Mouse (Mus musculus): ENCODE results near the gene Phc2. TPM values are rescaled to one million over a fixed set of nuclear protein-coding genes. Genes with fewer than 3 reads are reported as not detected.
"Not testable (repeated sequence)": the region's sequence is repeated elsewhere in the genome, so short reads cannot be mapped to it uniquely, and the experiment has no call there.

Phc2 gene
- total RNA-seq, 2 experiments from 2014 or later, result 17.6 to 22.9 TPM

DNA sequence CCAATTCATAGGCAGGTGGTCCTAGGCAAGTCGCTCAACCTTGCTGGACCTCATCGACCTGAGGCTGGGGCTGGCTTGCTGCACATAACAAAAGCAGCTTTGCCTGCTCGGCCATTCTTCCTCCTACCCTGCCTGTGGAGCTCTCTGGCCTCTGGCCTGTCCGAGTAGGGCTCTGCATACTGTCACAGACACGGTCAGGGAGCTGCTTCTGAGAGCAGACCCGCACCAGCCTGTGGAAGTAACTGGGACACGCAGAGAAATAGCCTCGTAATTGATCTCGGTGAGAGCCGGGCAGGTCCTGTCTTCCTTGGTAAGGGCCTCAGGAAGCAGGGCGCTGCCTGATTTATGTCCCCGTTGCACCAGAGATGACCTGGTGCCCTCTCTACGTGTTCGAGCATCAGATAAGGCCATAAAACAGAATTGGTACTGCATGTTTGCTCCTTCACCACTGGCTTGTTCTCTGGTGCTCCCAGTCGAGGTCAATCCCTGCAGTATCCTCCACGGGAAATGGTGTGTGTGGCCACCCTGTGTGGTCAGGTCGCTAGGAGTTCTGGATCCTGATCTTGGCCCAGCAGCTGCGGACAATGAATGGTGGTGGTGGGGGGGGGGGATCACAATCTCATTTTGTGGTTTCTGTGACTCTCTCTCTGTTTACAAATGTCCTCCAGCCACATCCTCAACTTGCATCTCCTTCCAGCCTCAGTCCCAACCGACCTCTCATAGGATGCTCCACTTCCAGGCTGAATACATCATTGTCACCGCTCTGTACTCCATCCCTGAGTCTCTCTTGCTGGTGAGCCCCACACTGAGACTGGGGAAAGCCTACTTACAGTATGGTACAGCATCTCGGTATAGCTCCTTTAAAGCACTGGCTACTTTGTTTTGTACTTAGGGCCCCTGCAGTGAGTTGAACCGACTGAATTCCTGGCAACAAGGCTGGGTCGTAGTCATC is 12.5 kb upstream of the Phc2 start:
- DNase-seq (ENCODE audit: low spot score), result no peak

DNA sequence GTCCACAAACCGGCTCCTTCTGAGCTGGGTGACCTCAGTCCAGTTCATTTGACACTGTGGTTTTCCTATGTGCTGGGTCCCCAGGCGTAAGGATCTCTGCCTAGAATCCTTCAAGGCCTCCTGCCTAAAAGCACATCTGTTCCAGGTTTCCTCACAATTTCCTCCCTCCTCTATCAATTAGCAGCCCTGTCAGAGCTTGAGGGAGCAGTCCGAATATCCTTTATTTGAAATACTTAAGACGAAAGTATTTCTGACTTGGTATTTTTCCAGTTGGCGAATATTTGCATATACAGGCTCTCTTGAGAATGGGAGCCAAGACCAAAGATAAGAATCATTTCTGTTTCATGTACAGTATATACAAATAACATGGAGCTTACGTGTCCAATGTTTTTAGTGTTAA is 8.6 kb upstream of the Phc2 start:
- DNase-seq (ENCODE audit: low spot score), result no peak

DNA sequence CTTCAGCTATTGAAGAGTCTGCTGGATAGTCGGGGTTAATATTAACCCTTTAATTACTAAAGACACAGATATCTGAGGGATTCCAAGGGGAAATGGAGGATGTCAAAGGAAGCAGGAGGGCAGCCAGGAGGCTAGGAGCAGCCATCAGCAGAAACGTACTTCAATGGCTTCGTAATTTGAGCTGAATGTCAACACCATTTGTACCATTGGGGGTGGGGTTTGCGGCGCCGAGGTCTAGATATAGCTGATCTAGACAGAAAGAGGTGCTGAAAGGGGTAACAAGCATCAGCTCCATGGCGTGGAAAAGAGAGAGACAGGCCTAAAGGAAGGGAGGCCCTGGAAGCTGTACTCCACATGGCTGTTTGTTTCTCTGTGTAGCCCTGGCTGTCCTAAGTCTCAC is 7.7 kb upstream of the Phc2 start:
- no peak for DNase-seq (ENCODE audit: low spot score)

DNA sequence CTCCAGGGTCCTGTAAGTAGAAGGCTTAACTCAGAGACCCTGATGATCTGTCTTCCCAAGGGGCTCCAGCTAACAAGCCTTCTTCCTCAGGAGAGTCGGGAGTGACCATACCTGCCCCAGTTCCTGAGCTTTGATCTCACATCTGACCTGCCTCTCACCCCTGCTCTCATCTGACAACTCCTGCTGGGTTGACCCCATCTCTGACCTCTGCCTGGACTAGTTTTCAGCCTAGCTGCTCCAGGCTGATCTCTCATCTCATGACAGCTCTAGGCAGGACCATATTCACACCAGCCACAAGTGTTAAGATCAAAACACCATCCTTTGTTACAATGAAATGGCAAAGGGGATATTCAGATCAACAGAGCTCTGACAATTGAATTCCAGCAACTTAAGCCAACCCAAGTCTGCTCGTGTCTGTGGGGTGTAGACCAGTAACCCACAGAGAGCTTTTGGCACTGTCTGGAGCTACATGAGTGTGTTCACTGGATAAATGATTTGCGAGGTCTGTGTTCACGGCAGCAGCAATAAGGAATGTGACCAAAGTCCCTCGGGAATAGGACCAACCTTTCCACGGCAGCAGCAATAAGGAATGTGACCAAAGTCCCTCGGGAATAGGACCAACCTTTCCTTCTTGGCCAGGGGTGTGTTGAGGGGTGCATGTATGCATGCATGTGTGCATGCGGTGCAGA is 5.8 kb upstream of the Phc2 start:
- DNase-seq (ENCODE audit: low spot score), result no peak

DNA sequence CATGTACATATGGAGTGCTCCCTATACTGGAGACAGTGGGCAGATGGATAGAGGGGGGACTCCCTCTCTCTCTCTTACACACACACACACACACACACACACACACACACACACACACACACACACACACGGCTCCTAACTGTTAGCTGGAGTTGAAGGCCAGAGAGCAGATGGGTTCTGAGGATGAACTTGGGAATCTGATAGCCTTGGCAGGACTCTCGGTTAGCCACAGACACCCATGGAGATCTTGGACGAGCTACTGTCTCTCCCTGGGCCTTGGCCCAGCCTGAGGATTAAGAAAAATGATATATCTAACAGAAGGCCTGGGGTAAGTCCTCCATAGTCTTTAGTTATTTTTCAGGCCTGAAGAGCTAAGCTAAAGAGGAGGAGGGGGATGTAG is 3.0 kb upstream of the Phc2 start:
- DNase-seq (ENCODE audit: low spot score), result peak; percentile 26

DNA sequence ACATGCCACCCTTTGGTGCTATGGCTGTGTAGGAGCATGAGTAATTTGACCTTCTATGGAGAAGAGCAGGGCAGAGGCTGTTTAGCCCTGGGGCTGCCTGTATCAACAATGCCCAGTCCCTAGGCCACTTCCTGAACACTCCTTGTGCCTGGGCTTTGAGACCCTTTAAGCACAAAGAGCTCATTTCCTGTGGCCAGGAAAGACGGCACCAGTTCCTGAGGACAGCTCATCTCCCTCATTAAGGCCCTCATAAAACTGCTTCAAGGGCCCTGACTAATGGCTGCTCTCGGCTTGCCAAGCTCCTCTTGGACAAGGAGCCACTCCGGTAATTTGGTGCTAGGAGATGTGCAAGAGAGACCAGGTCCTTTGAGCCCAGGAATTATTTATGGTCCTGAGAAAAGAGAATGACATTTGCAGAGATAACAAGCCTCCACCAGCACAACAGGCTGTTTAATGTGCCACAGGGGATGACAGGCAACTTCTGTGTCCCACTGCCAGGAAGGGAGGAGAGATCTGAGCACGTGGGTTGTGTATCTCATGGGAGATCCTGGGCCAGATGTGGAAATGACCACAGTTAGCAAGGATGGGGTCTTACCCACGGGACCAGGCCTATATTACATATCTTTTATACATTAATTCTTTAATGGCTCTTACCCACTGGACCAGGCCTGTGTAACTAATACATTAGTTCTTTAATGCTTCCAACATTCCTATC is 1.8 kb upstream of the Phc2 start:
- no peak for DNase-seq (ENCODE audit: low spot score)

DNA sequence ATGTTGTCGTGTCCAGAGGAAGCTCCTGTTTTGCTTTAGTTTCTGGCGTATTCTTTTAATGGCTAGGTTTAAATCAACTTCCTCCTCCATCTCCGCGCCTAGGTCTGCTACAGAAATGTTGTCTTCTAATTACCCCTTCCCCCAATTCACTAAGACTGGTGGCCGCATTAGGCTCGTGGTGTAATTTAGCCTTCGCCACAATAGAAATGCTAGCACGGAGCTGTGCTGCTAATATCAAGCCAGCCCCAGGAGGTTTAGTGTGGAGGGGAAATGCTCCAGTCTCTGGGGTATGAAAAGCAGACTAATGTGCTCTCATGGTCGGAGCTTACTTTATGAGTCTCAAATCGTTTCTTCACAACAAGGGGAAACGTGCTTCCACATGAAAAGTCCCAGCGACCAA is 944 bp downstream of the Phc2 start:
- no peak for DNase-seq (ENCODE audit: low spot score)

DNA sequence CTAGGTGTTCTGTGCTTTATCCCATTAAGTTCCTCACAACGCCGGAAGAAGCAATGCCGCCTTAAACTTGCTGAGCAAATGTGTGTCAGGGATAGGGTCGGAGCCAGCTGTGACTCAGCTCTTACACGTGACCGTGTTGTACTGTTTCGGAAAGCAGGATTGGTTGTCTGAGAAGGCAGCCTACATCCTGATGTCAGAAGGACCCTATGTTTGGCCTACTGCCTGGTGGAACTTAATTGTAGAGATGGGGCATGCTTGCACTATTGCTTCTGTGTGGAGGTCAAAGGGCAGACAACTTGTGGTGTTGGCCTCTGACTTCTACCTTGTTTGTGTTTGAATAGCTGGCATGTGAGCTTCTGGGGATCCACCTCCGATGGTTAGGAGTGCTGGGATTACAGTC is 5.7 kb downstream of the Phc2 start:
- no peak for DNase-seq (ENCODE audit: low spot score)

DNA sequence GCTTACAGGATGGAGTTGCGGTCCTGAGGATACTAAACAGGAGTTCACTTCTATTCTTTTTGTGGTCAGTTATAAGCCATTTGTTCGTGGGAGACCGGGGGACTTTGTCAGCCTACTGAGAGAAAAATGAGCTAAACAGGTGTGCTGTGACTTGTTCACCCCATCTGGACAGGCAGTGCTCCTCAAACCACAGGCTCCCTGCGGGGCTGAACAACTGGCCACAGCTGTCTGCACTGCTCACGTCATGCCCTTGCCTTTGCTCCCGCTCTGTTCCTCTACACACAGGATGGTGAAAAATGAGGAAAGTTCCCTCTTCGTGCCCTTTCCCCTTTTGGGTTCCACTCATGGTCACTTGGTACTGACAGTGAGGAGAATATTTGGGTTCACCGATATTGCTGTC is 6.6 kb downstream of the Phc2 start:
- DNase-seq (ENCODE audit: low spot score), result no peak

DNA sequence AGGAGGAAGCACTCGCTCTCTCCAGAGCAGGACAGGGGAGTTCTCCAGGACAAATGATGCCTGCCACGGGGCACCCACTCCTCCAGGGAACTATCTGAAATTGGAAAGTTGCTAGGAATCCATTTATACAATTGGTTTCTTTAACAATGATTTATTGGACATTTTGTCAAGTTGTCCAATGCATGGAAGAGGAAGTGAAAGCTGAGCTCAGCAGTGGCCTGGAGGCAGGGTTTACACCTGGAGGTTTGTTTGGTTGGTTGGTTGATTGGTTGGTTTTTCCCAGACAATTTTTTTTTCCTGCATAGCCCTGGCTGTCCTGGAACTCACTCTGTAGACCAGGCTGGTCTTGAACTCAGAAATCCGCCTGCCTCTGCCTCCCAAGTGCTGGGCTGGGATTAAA is 9.5 kb downstream of the Phc2 start:
- DNase-seq (ENCODE audit: low spot score), result no peak

DNA sequence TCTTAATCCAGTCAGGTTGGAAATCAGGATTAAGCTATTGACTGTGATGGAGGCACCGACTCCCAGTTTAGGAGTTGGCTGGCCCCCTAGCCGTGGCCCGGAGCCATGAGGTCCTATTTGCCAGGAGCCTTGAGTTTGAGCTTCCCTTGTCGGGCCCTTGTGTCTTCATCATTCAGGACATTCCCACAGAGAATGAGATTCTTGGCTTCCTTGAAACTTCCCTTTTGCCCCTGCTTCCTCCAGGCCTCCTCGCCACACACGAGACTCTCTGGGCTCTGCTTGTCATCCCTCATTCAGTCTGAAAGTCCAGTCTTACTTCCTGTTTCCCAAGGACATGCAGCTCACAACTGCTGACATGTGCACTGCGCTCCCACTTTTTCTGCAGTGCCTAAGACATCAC is 11.9 kb downstream of the Phc2 start:
- not testable (repeated sequence) for DNase-seq (ENCODE audit: low spot score)

DNA sequence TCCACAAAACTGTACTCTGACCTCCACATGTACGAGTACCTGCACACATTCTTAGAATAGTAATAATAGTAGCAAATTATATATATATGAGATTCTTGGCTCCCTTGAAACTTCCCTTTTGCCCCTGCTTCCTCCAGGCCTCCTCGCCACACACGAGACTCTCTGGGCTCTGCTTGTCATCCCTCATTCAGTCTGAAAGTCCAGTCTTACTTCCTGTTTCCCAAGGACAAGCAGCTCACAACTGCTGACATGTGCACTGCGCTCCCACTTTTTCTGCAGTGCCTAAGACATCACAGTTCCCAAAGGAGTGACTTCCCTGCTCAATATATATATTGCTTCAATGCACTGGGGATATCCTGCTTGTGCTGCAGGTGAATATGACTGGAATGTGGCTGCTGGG is 12.7 kb downstream of the Phc2 start:
- DNase-seq (ENCODE audit: low spot score), result not testable (repeated sequence)

DNA sequence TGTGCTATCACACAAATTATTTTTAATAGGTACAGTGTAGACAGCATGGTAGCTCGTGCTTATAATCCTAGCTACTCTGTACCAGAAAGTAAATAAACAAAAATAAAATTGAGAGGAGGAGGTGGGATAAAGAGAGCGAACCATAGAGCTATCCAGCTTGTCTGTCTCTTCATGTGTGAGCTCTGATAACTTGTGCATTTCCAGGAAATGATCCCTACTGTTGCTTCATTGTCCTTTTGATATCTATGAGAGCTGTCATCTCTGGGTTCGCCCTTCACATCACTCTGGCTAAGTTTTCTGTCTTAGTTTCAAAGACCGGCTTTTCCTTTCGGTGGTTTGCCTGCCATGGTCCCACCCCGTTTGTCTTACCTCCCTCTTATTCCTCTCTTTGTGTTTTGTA is 14.7 kb downstream of the Phc2 start:
- DNase-seq (ENCODE audit: low spot score), result no peak

DNA sequence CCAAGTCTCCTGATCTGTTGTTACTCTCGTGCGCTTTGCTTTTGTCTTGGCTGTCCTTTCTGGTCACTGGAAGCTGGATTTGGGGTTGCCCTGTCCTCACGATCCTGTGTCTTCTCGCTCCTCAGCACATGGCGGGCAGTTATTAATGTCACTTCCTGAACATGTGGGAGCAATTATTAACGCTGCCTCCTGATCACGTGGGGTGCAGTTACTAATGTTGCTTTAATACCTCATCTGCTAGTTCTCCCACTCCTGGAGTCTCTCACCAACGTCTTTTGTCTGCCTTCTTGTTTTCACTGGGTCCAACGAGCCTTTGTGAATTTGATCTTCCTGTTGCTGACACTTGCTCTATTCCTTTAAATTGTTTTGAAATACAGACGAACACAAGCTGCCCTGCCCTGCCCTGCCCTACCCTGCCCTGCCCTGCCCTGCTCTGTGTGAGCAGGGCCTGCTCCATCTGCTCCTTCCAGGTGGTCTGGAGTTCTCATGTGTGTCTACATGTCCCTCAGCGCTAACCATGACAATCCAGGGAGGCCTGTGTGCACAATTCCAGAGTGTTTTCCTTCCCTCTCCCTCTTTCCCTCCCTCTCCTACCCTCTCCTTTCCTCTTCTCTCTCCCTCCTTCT is 16.2 kb downstream of the Phc2 start:
- DNase-seq (ENCODE audit: low spot score), result no peak

DNA sequence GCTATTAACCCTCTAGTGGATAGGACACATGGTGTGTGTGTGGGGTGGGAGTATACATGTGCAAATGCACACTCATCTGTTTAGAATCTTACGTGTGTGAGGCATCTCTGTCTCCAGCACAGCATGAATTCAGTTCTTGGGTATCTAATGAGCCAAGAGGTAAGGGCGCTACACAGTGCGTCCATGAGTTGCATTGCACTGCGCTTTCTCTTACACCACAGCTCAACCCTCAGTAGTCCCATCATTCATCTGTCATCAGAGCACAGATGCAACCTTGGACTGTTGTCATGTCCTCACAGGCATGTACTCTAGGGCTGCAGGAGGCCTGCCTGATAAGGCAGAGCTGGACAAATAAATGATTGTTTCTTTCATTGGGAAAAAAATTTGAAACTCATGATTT is 18.0 kb downstream of the Phc2 start:
- no peak for DNase-seq (ENCODE audit: low spot score)

DNA sequence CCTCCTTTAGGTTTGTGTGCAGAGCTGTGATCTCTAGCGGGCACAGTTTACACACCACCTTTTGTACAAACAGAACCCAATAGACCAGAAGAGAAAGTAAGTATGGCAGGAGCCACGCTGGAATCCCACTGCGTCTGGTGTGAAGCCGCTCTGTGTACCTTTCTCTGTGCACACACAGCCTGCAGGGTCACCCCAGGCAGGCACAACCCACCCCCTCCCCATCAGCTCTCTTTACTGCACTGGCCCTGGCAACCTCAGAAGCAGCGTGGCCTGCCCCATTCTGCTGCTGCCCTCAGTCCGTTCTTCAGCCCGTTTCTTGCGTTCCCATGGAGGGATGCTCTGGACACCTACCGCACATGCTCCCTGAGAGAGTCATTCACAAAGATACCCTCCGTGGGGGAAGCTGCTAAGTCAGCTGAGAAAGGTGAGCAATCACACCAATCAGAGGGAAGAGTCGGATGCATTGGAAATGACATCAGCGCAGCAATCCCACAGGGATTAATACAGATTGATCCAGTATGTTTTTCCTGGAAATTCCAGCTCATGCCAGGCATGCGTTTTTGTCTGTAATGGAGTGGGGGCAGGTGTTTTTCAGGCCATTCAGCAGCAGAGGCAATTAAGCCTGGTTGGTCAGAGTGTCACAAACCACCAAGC is 24.2 kb downstream of the Phc2 start:
- DNase-seq (ENCODE audit: low spot score), result no peak

DNA sequence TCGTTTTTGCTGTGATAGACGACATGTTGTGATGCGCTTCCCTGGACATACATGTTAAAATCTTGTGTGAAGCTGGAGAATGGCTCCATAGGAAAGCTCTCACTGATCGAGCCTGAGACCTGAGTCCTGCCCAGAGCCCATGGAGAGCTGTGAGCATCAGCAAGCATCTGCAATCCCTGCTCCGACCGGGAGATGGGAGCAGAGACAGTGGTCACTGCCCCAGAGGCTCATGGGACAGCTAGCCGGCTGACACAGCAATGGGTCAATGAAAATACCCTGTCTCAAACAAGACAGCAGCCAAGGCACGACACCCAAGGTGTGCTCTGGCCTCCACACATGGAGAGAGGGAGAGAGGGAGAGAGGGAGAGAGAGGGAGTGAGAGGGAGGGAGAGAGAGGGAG is 26.6 kb downstream of the Phc2 start:
- no peak for DNase-seq (ENCODE audit: low spot score)

DNA sequence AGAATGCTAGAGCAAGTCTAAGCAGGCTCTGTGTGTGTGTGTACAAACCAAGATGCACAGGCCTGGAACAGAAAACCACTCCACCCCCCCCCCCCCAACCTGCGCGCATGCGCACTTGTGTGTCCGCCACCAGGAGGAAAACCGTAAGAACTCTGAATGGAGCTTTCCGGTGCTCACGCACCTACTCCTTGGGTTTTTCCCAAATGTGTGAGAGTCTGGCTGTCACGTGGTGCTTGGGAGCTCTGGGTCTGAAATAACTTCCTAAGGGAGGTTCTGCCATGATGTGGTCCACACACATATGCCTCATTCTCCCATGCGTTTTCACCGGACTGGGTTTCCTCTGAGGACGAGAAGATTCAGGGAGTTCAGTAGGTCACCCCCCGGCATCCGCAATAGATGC is 27.8 kb downstream of the Phc2 start:
- no peak for DNase-seq (ENCODE audit: low spot score)

DNA sequence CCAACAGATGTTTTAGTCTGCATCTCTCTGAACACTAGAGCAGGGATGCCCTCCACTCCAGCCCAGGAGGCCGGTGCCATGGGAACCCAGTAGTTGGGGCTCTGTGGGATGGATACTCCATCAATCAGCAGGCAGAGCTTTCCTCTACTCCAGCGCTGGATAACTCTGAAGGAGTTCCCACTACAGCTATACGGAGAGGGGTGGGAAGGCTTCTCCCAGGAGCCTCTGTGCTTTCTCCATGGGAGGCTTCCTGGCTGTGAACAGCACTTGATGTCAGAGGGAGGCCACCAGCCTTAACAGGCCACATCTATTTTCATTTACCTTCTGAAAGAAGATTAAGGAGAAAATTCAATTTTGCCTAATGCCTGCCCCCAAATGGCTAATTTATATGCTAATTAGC is 29.2 kb downstream of the Phc2 start:
- no peak for DNase-seq (ENCODE audit: low spot score)

DNA sequence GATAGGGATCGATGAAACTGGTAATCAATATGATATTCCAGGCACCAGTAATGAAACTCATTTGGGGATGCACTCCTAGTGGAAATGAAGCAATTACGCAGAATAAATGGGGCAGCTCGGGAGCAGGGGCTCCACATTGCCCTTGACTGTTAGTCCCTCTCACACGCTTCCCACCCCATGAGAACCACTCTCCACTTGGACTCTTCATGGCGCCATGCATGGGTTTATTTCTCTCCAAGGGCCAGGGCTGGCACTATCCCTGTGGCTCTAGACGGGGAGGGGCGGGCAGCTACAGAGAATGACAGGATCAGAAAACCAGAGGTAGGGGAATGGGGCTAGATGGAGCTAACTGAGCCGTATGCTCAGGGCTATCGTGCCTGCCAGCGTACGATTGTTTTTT is 29.6 kb downstream of the Phc2 start:
- DNase-seq (ENCODE audit: low spot score), result no peak

DNA sequence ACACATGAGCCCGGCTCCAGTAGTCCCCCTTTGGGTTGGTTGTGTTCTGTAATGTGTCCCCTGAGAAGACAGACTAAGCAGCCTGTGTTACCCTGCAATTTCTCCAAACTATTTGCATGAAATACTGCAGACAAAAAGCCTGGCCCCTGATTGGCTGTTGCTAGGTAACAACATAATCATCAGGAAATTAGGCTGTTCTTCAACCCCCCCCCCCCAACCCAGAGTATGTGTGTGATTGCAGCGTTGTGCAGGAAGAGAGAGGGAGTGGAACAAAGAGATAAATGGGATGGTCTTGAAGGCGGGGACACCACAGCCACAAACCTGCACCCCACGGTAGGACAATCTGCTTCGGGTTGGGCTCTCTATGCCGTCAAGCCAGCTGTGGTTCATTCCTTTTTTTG is 34.0 kb downstream of the Phc2 start:
- no peak for DNase-seq (ENCODE audit: low spot score)
